Mouse (Mus musculus) stomach, embryonic 14.5 days (tissue): Measurements from ENCODE around the gene Qdpr. TPM values are rescaled to one million over a fixed set of nuclear protein-coding genes. Genes with fewer than 3 reads are reported as not detected.

Experiments used
- ATAC-seq: fragments of 200-750 bp; cut with Nextera tagmentation; 2 replicates; pipeline ENCODE4 v1.8.0; 2017; ENCODE audit warnings: low read depth, moderate TSS enrichment; ENCODE audit not compliant: insufficient number of reproducible peaks, insufficient read depth, low FRiP score
- H3K27ac ChIP-seq: fragments of 300-500 bp; sonication (generic); 2 replicates; pipeline ENCODE4 v1.5.1; 2014; ENCODE audit warnings: mild to moderate bottlenecking, low read length, moderate library complexity, mixed read lengths
- H3K27me3 ChIP-seq: fragments of 300-500 bp; sonication (generic); 2 replicates; pipeline ENCODE4 v1.6.1; 2014; ENCODE audit warnings: low read length, control low read depth, mixed read lengths; ENCODE audit not compliant: control insufficient read depth, insufficient read depth
- H3K36me3 ChIP-seq: fragments of 300-500 bp; sonication (generic); 2 replicates; pipeline ENCODE4 v1.6.1; 2014; ENCODE audit warnings: mild to moderate bottlenecking, control low read depth, low read length, moderate library complexity, mixed read lengths; ENCODE audit not compliant: control insufficient read depth, insufficient read depth
- H3K4me1 ChIP-seq: fragments of 300-500 bp; sonication (generic); 2 replicates; pipeline ENCODE4 v1.6.1; 2014; ENCODE audit warnings: low read length, control low read depth, mixed read lengths; ENCODE audit not compliant: control insufficient read depth, insufficient read depth
- H3K4me2 ChIP-seq: fragments of 300-500 bp; sonication (generic); replicated peaks from 2 replicates; pipeline ENCODE4 v1.6.1; 2014; ENCODE audit warnings: low read depth, low read length, control low read depth
- H3K4me3 ChIP-seq: fragments of 300-500 bp; sonication (generic); 2 replicates; pipeline ENCODE4 v1.5.1; 2014; ENCODE audit warnings: low read depth, low read length, control low read depth
- H3K9ac ChIP-seq: fragments of 300-500 bp; sonication (generic); replicated peaks from 2 replicates; pipeline ENCODE4 v1.6.1; 2014; ENCODE audit warnings: low read depth, mild to moderate bottlenecking, control low read depth, low read length, moderate library complexity, mixed read lengths
- H3K9me3 ChIP-seq: fragments of 300-500 bp; sonication (generic); 2 replicates; pipeline ENCODE4 v1.6.1; 2016; ENCODE audit warnings: low read depth, low read length, control low read depth; ENCODE audit not compliant: control insufficient read depth
- WGBS: fragments of 180-500 bp; shearing (Covaris S2); extraction: QIAGEN DNeasy Blood & Tissue Kit; methylation state at CpG from one replicate; pipeline ENCODE4 v1.1.7; 2014; 5-methylcytosine and 5-hydroxymethylcytosine counted together
- polyA plus RNA-seq: library from polyadenylated mRNA; unstranded; fragments of >200 nt; fragmentation: Nextera tagmentation; extraction: Ambion mirVana; gene quantifications from 2 replicates; pipeline ENCODE4 v1.2.1, GENCODE M21; 2014

Gene Qdpr
- polyA plus RNA-seq, 1 experiment from 2014 or later = 103 TPM

GRCm38 (mm10) chr5:45402632-45403031 is 47.4 kb downstream of the Qdpr start:
- Histone ChIP-seq H3K9ac (no peak overlapping the region), H3K27me3 (no peaks in the 10 kb centered on the region), H3K36me3 (no peaks in the 10 kb centered on the region), H3K9me3 (no peaks in the 10 kb centered on the region), H3K4me3 (no peak overlapping the region), H3K4me1 (no peaks in the 10 kb centered on the region), H3K4me2 (no peak overlapping the region), H3K27ac (no peak overlapping the region)
- WGBS = 17% methylated on average over 11 of the region's 11 CpGs
- ATAC-seq = no peak

DNA sequence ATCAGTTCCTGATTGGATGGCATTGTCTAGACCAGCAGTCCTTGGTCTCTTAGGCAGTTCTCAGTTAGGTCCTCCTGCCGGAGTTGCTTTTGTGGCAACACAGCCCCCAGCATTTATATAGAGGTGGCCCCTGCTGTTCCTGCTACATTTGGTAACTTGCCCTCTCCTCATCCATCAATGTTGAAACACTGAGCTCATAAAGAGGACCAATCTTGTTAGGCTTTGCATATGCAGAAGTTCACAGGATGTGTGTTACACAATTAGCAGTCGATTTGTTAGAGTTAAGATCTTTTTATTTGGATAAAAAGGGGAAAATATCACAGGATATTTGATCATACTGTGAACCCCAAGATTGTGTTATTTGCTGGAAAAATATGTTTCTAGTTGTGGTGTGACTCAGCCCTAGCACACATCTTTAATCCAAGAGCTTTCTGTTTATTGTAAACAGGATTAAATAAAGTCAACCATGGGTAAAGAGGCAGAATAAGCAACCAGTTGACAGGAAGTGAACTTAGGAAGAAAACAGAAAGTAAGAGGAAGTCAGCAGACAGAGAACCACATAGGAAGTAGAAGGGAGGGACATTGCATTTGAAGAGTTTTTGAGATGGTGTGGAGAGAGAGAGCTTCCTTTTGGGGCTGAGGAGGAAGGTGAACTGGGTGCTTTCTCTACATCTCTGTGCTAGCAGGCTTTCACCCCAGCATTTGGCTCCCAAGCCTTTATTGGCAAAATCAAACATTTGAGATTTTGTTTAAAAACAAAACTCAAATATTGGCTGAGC is 65.8 kb downstream of the Qdpr start:
- no peaks in the 10 kb centered on the region for H3K27me3 ChIP-seq
- no peaks in the 10 kb centered on the region for H3K4me1 ChIP-seq
- no peak overlapping the region for H3K9ac ChIP-seq
- no peak overlapping the region for H3K4me2 ChIP-seq
- no peak overlapping the region for H3K27ac ChIP-seq
- no peak overlapping the region for H3K4me3 ChIP-seq
- 63% methylated on average over 2 of the region's 2 CpGs for WGBS
- ATAC-seq = no peak
- H3K36me3 ChIP-seq = no peaks in the 10 kb centered on the region
- H3K9me3 ChIP-seq = no peaks in the 10 kb centered on the region

Other genes with a start within 250 kb of the Qdpr start
- gene Clrn2, start 3.5 kb upstream of the Qdpr start, polyA plus RNA-seq = not detected in 2 replicates
- 75.2 and 86.0 TPM in 2 replicates for gene Lap3, start 43.1 kb upstream of the Qdpr start, polyA plus RNA-seq
- gene Med28, start 70.0 kb upstream of the Qdpr start, polyA plus RNA-seq = 218 and 247 TPM in 2 replicates
- 4.0 TPM in 2 replicates for gene Fam184b, start 189.4 kb upstream of the Qdpr start, polyA plus RNA-seq
- gene Ncapg, start 219.7 kb upstream of the Qdpr start, polyA plus RNA-seq = 55.1 and 55.6 TPM in 2 replicates